Mouse (Mus musculus) ES-Bruce4 (cell line): ENCODE measurements around the gene Zfp385b. TPM values are rescaled to one million over a fixed set of nuclear protein-coding genes. Genes with fewer than 3 reads are reported as not detected.

ENCODE experiments used
- H3K27ac ChIP-seq: 2 replicates; pipeline ENCODE4 v1.5.1; 2012; ENCODE audit warnings: low read length, inconsistent platforms; ENCODE audit not compliant: insufficient read depth
- H3K27me3 ChIP-seq: 2 replicates; pipeline ENCODE4 v1.6.1; 2012; ENCODE audit warnings: mild to moderate bottlenecking, low read length, inconsistent platforms; ENCODE audit not compliant: control insufficient read depth, poor library complexity, insufficient read depth, severe bottlenecking
- H3K36me3 ChIP-seq: 2 replicates; pipeline ENCODE4 v1.6.1; 2012; ENCODE audit warnings: inconsistent platforms, mild to moderate bottlenecking, low read length, moderate library complexity; ENCODE audit not compliant: control insufficient read depth, poor library complexity, insufficient read depth, severe bottlenecking
- H3K4me1 ChIP-seq: one replicate; pipeline ENCODE4 v1.8.1; 2011; ENCODE audit warnings: low read length; ENCODE audit not compliant: control insufficient read depth, insufficient read depth
- H3K4me3 ChIP-seq: 2 replicates; pipeline ENCODE4 v1.5.1; 2011; ENCODE audit warnings: low read depth, mild to moderate bottlenecking, low read length
- H3K9ac ChIP-seq: 2 replicates; pipeline ENCODE4 v1.6.1; 2012; ENCODE audit warnings: low read depth, mild to moderate bottlenecking, inconsistent platforms; ENCODE audit not compliant: poor library complexity, severe bottlenecking
- H3K9me3 ChIP-seq: replicated peaks from 2 replicates; pipeline ENCODE4 v1.6.1; 2012; ENCODE audit warnings: mild to moderate bottlenecking, low read length, inconsistent platforms; ENCODE audit not compliant: control insufficient read depth, poor library complexity, insufficient read depth, severe bottlenecking
- CTCF ChIP-seq: IDR thresholded peaks from one replicate; pipeline ENCODE4 v1.8.1; 2011; ENCODE audit warnings: low read depth, low read length
- EP300 ChIP-seq: IDR thresholded peaks from 2 replicates; pipeline ENCODE4 v1.6.1; 2011; ENCODE audit warnings: low read depth, low read length; ENCODE audit not compliant: insufficient read depth
- POLR2A ChIP-seq: IDR thresholded peaks from one replicate; pipeline ENCODE4 v1.8.1; 2011; ENCODE audit warnings: low read length; ENCODE audit not compliant: insufficient read depth
- polyA plus RNA-seq: library from polyadenylated mRNA; stranded (reverse); fragments of >200 nt; gene quantifications from 2 replicates; pipeline ENCODE4 v1.2.4, GENCODE M21; 2011; ENCODE audit warnings: low read depth; ENCODE audit not compliant: missing spikeins, insufficient read depth, insufficient read length

Zfp385b gene
- polyA plus RNA-seq, 1 experiment, result not detected

- Histone ChIP-seq H3K36me3 (no peaks in the 10 kb centered on the region), H3K27ac (no peak overlapping the region), H3K27me3 (peaks cover 11% of the 10 kb centered on the region), H3K9ac (peak overlapping the region; percentile 61), H3K4me3 (peak overlapping the region; percentile 49), H3K4me1 (no peaks in the 10 kb centered on the region), H3K9me3 (no peaks in the 10 kb centered on the region)
- no peak for TF ChIP-seq CTCF
- no peak for TF ChIP-seq POLR2A
- no peak for TF ChIP-seq EP300
Measured at GRCm38 (mm10) chr2:77815775-77816412, 3.5 kb downstream of the Zfp385b start.

- H3K27me3 ChIP-seq, result peaks cover 11% of the 10 kb centered on the region
- H3K4me1 ChIP-seq, result no peaks in the 10 kb centered on the region
- no peaks in the 10 kb centered on the region for H3K36me3 ChIP-seq
- TF ChIP-seq EP300 (no peak), POLR2A (no peak), CTCF (no peak)
- no peak overlapping the region for H3K9ac ChIP-seq
- no peaks in the 10 kb centered on the region for H3K9me3 ChIP-seq
- H3K4me3 ChIP-seq, result no peak overlapping the region
- H3K27ac ChIP-seq, result no peak overlapping the region
Measured at GRCm38 (mm10) chr2:77814896-77815295, 4.5 kb downstream of the Zfp385b start.

GRCm38 (mm10) chr2:77813029-77813428, 6.4 kb downstream of the Zfp385b start:
- no peak for TF ChIP-seq POLR2A
- no peak for TF ChIP-seq EP300
- no peak for TF ChIP-seq CTCF
- Histone ChIP-seq H3K27me3 (peaks cover 11% of the 10 kb centered on the region), H3K9me3 (no peaks in the 10 kb centered on the region), H3K4me1 (no peaks in the 10 kb centered on the region), H3K9ac (no peak overlapping the region), H3K27ac (no peak overlapping the region), H3K4me3 (no peak overlapping the region), H3K36me3 (no peaks in the 10 kb centered on the region)

GRCm38 (mm10) chr2:77810748-77811147, 8.7 kb downstream of the Zfp385b start:
- H3K27me3 ChIP-seq, result peaks cover 7% of the 10 kb centered on the region
- H3K9ac ChIP-seq, result no peak overlapping the region
- no peak overlapping the region for H3K27ac ChIP-seq
- no peak for TF ChIP-seq CTCF
- TF ChIP-seq POLR2A, result no peak
- TF ChIP-seq EP300, result no peak
- H3K9me3 ChIP-seq, result no peaks in the 10 kb centered on the region
- no peak overlapping the region for H3K4me3 ChIP-seq
- H3K36me3 ChIP-seq, result no peaks in the 10 kb centered on the region
- H3K4me1 ChIP-seq, result no peaks in the 10 kb centered on the region

- no peak overlapping the region for H3K9ac ChIP-seq
- no peak overlapping the region for H3K27ac ChIP-seq
- H3K4me1 ChIP-seq, result no peaks in the 10 kb centered on the region
- no peaks in the 10 kb centered on the region for H3K27me3 ChIP-seq
- TF ChIP-seq POLR2A (no peak), EP300 (no peak), CTCF (no peak)
- no peaks in the 10 kb centered on the region for H3K36me3 ChIP-seq
- no peak overlapping the region for H3K4me3 ChIP-seq
- H3K9me3 ChIP-seq, result no peaks in the 10 kb centered on the region
Measured at GRCm38 (mm10) chr2:77804781-77805180, 14.7 kb downstream of the Zfp385b start.

GRCm38 (mm10) chr2:77802291-77802690, 17.1 kb downstream of the Zfp385b start:
- no peaks in the 10 kb centered on the region for H3K9me3 ChIP-seq

More at GRCm38 (mm10) chr2:77802291-77802690, 17.1 kb downstream of the Zfp385b start:
- H3K27me3 ChIP-seq, result no peaks in the 10 kb centered on the region; the same call in 1 of the 2 replicates
- no peak for TF ChIP-seq POLR2A
- no peak for TF ChIP-seq CTCF
- no peak for TF ChIP-seq EP300
- no peak overlapping the region for H3K27ac ChIP-seq
- no peak overlapping the region for H3K4me3 ChIP-seq
- no peak overlapping the region for H3K9ac ChIP-seq
- no peaks in the 10 kb centered on the region for H3K36me3 ChIP-seq
- no peaks in the 10 kb centered on the region for H3K4me1 ChIP-seq
